Mouse (Mus musculus): ENCODE measurements around the gene Arl11.

GRCm38 (mm10) chr14:61310036-61310772, 651 bp downstream of the Arl11 start:
- TF ChIP-seq CTCF (IDR thresholded peaks at IDR 0.05; ENCODE audit: low read depth) (no peak), EP300 (IDR thresholded peaks at IDR 0.05; ENCODE audit: low read depth) (no peak)
